1 mouse cellular context compared by ENCODE assay signal in the genomic region with DNA sequence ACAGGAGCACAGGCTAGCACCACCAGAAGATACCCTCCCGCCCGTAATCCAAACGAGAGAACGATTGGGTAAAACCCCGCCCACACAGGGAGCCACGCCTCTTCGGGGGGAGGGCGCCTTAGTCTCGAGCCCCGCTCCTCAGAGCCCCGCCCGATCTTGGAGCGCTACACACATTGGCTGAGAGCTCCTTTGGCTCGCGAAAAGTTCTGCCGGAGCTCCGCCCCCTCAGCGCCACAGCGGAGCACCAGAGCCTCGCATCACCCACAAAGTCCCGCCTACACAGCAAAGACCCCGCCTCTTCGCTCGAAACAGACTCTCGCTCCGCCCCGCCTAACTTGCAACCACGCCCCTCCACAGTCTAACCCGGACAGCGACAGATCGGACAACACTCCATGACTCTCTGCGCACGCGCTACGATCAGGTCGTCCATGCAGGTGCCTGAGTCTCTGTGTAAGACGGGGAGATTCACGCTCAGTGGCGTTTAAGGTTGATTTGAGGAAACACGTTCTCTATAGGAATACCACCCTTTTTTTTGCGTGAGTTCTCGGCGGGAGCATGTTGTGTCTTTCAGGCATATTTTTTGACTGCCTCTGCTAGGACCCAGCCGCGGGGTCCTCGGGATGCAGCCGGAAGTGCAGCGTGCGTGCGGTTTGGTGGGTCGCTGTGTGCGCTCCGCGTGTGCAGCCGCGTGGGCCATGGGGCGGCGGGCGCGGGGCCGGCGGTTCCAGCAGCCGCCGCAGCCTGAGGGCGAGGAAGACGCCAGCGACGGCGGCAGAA.
TF ChIP-seq lines count a peak whose summit lies in the region.

Srd5a1 (minus strand) TSS at position 45 of the 777 bp plus-strand sequence.

TF ChIP-seq in MEL, 35 proteins besides CTCF, POLR2A, EP300 and RAD21 (continued from another document):
- TF ChIP-seq E2F4 (IDR thresholded peaks at IDR 0.05; ENCODE audit: borderline replicate concordance, low read depth, low read length) (no peak), JUND (IDR thresholded peaks at IDR 0.05; ENCODE audit: low read depth, low read length) (no peak)
